Mouse (Mus musculus) kidney, adult 9 months (tissue): ENCODE data around the gene Litaf.
A peak's percentile ranks its signal among the peaks of the same experiment; 100 is the strongest.

Experiments used
- DNase-seq: peaks from one replicate; pipeline ENCODE4 v3.0.0; 2022

Litaf gene

GRCm38 (mm10) chr16:10952881-10953280 lies 113.1 kb downstream of the Litaf start:
- no peak for DNase-seq

GRCm38 (mm10) chr16:10952071-10952470 lies 113.9 kb downstream of the Litaf start:
- DNase-seq = no peak

GRCm38 (mm10) chr16:10951581-10951980 lies 114.4 kb downstream of the Litaf start:
- DNase-seq = peak; percentile 69

- DNase-seq = no peak
Observed at GRCm38 (mm10) chr16:10950539-10950938, 115.4 kb downstream of the Litaf start.

GRCm38 (mm10) chr16:10947724-10948123 lies 118.2 kb downstream of the Litaf start:
- no peak for DNase-seq

- no peak for DNase-seq
Observed at GRCm38 (mm10) chr16:10945381-10946127, 120.4 kb downstream of the Litaf start.

GRCm38 (mm10) chr16:10944545-10944944 lies 121.4 kb downstream of the Litaf start:
- no peak for DNase-seq

- DNase-seq = no peak
Observed at GRCm38 (mm10) chr16:10943257-10943656, 122.7 kb downstream of the Litaf start.

- DNase-seq = no peak
Observed at GRCm38 (mm10) chr16:10940661-10941060, 125.3 kb downstream of the Litaf start.

GRCm38 (mm10) chr16:10939932-10940331 lies 126.0 kb downstream of the Litaf start:
- DNase-seq = no peak

- no peak for DNase-seq
Observed at GRCm38 (mm10) chr16:10937497-10937896, 128.5 kb downstream of the Litaf start.

- no peak for DNase-seq
Observed at GRCm38 (mm10) chr16:10936700-10937319, 129.1 kb downstream of the Litaf start.

- no peak for DNase-seq
Observed at GRCm38 (mm10) chr16:10934047-10934446, 131.9 kb downstream of the Litaf start.

- DNase-seq = no peak
Observed at GRCm38 (mm10) chr16:10933372-10933771, 132.6 kb downstream of the Litaf start.

GRCm38 (mm10) chr16:10927026-10927425 lies 138.9 kb downstream of the Litaf start:
- DNase-seq = no peak

GRCm38 (mm10) chr16:10925591-10926180 lies 140.3 kb downstream of the Litaf start:
- DNase-seq = peak; percentile 18

- DNase-seq = no peak
Observed at GRCm38 (mm10) chr16:10923561-10923960, 142.4 kb downstream of the Litaf start.

- DNase-seq = no peak
Observed at GRCm38 (mm10) chr16:10919856-10920255, 146.1 kb downstream of the Litaf start.

- no peak for DNase-seq
Observed at GRCm38 (mm10) chr16:10916271-10916670, 149.7 kb downstream of the Litaf start.

GRCm38 (mm10) chr16:10915066-10915465 lies 150.9 kb downstream of the Litaf start:
- no peak for DNase-seq

- DNase-seq = no peak
Observed at GRCm38 (mm10) chr16:10911061-10911460, 154.9 kb downstream of the Litaf start.

- no peak for DNase-seq
Observed at GRCm38 (mm10) chr16:10910541-10910940, 155.4 kb downstream of the Litaf start.
